Mouse (Mus musculus) adrenal gland, adult 2 months (tissue): ENCODE measurements around the gene Ifit2. TPM values are rescaled to one million over a fixed set of nuclear protein-coding genes. Genes with fewer than 3 reads are reported as not detected.
"Not testable (repeated sequence)": the region's sequence is repeated elsewhere in the genome, so short reads cannot be mapped to it uniquely, and the experiment has no call there.

Source experiments
- DNase-seq: peaks from one replicate; pipeline ENCODE4 v3.0.0; 2021
- polyA plus RNA-seq: library from polyadenylated mRNA; depleted of rRNA; stranded (reverse); fragments of >200 nt; gene quantifications from 2 replicates; pipeline ENCODE4 v1.2.3, GENCODE M21; 2012; rRNA removed
- total RNA-seq, 2 experiments: library from RNA; stranded (reverse); gene quantifications; 2 replicates each; pipeline ENCODE4 v1.2.3; 2021

The Ifit2 gene
- total and polyA plus RNA-seq, 3 experiments: 0.10 to 5.1 (median 3.0) TPM

GRCm38 (mm10) chr19:34594523-34594922, 44.0 kb downstream of the Ifit2 start:
- not testable (repeated sequence) for DNase-seq

- DNase-seq: no peak
Observed at GRCm38 (mm10) chr19:34596811-34597210, 46.3 kb downstream of the Ifit2 start.

- DNase-seq: peak; percentile 68
Observed at GRCm38 (mm10) chr19:34598341-34598740, 47.8 kb downstream of the Ifit2 start.

- not testable (repeated sequence) for DNase-seq
Observed at GRCm38 (mm10) chr19:34599250-34599649, 48.8 kb downstream of the Ifit2 start.

- DNase-seq: not testable (repeated sequence)
Observed at GRCm38 (mm10) chr19:34601888-34602287, 51.4 kb downstream of the Ifit2 start, which contains the start of gene Ifit1bl1. Gene Ifit1bl1 (minus strand): TSS chr19:34601956.

GRCm38 (mm10) chr19:34605472-34605871, 55.0 kb downstream of the Ifit2 start:
- DNase-seq: no peak

- DNase-seq: peak; percentile 69
Observed at GRCm38 (mm10) chr19:34607237-34608051, 57.0 kb downstream of the Ifit2 start, which contains the start of gene Ifit3b. Gene Ifit3b (plus strand): TSS chr19:34607970.

- DNase-seq: not testable (repeated sequence)
Observed at GRCm38 (mm10) chr19:34610118-34610517, 59.6 kb downstream of the Ifit2 start.

- DNase-seq: not testable (repeated sequence)
Observed at GRCm38 (mm10) chr19:34612243-34613001, 61.9 kb downstream of the Ifit2 start.

- no peak for DNase-seq
Observed at GRCm38 (mm10) chr19:34620871-34621270, 70.4 kb downstream of the Ifit2 start.

- DNase-seq: no peak
Observed at GRCm38 (mm10) chr19:34623781-34624180, 73.3 kb downstream of the Ifit2 start.

GRCm38 (mm10) chr19:34624663-34625062, 74.2 kb downstream of the Ifit2 start:
- no peak for DNase-seq

Other genes with a start within 250 kb of the Ifit2 start
- 1 to 10 TPM in 1 of 2 experiments, under 1 TPM in 1; 0.46 to 2.1 TPM for gene Ch25h, start 75.5 kb upstream of the Ifit2 start, total RNA-seq
- 5.0 and 9.0 TPM in 2 replicates for gene Ch25h, start 75.5 kb upstream of the Ifit2 start, polyA plus RNA-seq
- 100 to 1,000 TPM; 103 to 185 TPM for gene Lipa, start 23.2 kb upstream of the Ifit2 start, total RNA-seq
- gene Lipa, start 23.2 kb upstream of the Ifit2 start, polyA plus RNA-seq: 44.2 and 70.9 TPM in 2 replicates
- 1 to 10 TPM; 5.6 to 9.5 TPM for gene Ifit3, start 32.8 kb downstream of the Ifit2 start, total RNA-seq
- 0.71 and 0.89 TPM in 2 replicates for gene Ifit3, start 32.8 kb downstream of the Ifit2 start, polyA plus RNA-seq
- under 1 TPM; 0.58 to 0.86 TPM for gene Ifit1bl1, start 51.3 kb downstream of the Ifit2 start, total RNA-seq
- gene Ifit1bl1, start 51.3 kb downstream of the Ifit2 start, polyA plus RNA-seq: 0.04 and 0.15 TPM in 2 replicates
- 1 to 10 TPM; 2.4 to 3.4 TPM for gene Ifit3b, start 57.3 kb downstream of the Ifit2 start, total RNA-seq
- 0.44 and 0.78 TPM in 2 replicates for gene Ifit3b, start 57.3 kb downstream of the Ifit2 start, polyA plus RNA-seq
- gene Ifit1bl2, start 90.0 kb downstream of the Ifit2 start, total RNA-seq: under 1 TPM; 0.23 to 0.28 TPM
- gene Ifit1bl2, start 90.0 kb downstream of the Ifit2 start, polyA plus RNA-seq: 0.02 and 0.03 TPM in 2 replicates
- 1 to 10 TPM; 4.3 to 4.8 TPM for gene Ifit1, start 90.2 kb downstream of the Ifit2 start, total RNA-seq
- gene Ifit1, start 90.2 kb downstream of the Ifit2 start, polyA plus RNA-seq: 2.0 and 2.1 TPM in 2 replicates
- gene Slc16a12, start 196.6 kb downstream of the Ifit2 start, total RNA-seq: under 1 TPM; 0.46 to 0.79 TPM
- 0.13 and 0.24 TPM in 2 replicates for gene Slc16a12, start 196.6 kb downstream of the Ifit2 start, polyA plus RNA-seq